Mouse (Mus musculus) CH12F3 (cell line): ENCODE data around the gene Dync1li2.

Experiments
- in situ Hi-C: fragments of 300-500 bp; cut with MboI; formaldehyde crosslinking; loops from 2 replicates; pipeline ENCODE4 v1.14.3; 2020; ENCODE audit warnings: low sequenced_read_pairs

Dync1li2 gene

GRCm38 (mm10) chr8:104414204-104414603 is 28.6 kb downstream of the Dync1li2 start:
- in situ Hi-C loops = no loop called here

GRCm38 (mm10) chr8:104413770-104414169 is 29.1 kb downstream of the Dync1li2 start:
- in situ Hi-C loops = no loop called here

DNA sequence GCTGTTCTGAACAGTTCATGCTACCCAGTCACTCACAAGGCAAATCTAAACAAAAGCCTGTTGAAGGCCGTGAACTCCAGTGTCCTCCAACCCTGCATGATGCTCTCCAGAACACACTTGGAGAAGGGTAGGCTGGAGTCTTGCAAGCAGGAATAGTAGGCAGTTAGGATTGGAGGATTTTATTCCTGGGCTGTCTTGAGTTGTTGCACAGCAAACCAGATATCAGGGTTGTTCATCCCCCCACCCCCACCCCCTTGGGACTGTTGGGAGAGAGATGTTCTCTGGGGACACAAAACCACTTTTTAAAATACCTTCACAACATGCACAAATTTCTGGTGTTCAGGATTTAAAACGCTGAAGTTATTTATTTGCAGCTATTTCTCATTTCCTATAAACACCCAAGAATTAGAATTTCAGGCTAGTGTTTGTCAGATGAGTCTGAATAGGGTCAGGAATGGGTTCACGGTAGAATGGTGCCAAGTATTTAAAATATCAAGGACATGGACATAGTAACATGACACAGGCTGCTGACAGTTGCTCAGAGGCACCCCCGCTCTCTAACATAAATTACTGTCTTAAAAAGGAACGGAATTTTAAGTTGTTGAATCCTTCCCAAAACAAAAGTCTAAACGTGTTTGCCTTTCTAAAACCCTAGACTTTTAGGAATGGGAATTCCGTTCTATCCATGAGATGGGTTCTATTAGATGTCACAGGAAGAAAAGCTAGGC is 29.9 kb downstream of the Dync1li2 start:
- in situ Hi-C loops = no loop called here

GRCm38 (mm10) chr8:104411972-104412371 is 30.9 kb downstream of the Dync1li2 start:
- in situ Hi-C loops = no loop called here

GRCm38 (mm10) chr8:104411468-104411867 is 31.4 kb downstream of the Dync1li2 start:
- in situ Hi-C loops = no loop called here

DNA sequence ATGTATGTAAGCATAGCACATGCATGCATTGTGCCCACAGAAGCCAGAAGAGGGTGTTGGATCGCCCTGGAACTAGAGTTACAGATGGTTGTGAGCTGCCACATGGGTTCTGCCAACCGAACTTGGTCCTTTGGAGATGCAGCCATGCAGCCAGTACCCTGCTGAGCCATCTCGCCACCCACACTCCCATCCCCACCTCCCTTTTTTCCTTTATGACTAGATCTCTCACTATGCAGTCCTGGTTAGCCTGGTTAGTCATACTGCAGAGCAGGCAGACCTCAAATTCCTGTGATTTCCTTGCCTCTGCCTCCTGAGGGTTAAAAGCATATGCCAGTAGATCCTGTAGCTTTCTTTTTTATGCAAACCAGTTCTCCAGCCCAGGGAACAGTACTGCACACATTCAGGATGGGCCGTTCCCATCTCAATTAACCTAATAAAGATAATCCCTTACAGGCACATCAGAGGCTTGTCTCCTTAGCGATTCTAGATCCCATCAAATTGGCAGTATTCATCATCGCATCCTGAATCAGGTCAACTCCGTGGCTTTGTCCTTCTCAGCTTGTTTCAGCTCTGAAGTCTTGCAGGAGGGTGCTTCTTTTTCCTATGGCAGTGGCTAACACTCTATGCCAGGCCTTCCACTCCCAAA is 32.1 kb downstream of the Dync1li2 start:
- in situ Hi-C loops = no loop called here

DNA sequence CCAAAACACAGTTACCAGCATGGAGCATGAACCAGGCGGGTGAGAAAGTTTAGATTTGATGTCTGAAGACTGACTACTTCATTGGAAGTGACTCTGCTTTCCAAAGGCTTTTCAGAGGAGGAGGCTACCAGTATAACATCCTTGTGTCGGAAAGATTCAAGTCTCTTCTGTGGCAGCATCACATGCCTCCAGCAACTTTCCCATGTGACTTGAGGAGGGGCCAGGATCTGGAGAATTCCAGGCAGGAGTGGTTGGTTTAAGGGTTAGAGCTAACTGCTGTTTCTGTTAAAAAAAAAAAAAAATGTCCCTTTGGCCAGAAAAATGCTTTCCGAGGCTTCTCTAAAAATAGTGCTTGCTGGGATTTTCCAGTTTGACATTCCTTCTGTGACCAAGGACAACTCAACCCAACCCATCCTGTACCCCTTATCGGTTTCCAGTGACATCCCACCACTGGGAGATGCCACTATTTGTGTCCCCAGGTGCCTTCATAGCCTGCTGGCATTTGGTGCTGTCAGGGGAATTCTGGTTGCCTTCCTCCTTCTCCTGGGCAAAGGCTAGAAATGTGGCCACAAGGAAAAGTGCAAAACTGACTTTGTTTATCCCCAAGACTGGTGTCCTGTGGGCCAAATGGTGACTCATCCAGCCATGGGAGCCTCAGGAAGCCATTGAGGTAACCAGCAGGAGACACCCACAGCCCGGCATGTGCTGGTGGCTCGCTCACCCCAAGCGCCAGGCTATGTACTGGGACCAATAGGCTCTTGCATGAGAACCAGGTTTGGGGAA is 34.3 kb downstream of the Dync1li2 start:
- in situ Hi-C loops = no loop called here

DNA sequence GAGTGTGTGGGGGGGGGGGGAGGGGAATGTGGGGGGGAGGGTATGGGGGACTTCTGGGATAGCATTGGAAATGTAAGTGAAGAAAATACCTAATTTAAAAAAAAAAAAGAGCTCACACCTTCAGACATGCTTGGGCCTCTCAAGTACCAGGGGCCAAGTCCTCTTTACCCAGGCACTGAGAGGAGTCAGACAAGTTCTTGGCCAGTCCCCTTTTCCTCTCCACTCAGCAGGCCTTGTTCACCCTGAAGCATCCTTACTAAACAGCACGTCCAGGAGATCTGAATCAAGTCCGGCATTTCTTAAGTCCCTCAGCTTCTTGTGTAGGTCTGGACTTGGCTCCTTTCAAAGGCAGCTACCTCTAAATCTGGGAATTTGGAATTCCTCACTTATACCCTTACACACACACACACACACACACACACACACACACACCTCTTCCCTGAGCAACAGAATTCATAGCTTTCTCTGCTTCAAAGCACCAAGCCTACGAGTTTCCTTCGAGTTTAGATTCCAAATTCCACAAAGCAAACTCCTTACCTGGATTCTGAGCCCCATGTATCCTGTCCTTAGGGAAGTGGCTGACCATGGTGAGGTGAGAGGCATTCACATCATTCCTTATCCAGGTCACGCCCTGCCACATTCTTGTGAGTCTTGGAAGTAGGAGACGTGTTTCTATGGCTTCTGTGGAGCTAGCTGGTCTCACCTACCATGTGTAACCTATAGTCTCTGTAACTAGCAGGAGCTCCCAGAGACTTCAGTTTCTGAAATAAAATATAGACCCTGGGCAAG is 36.3 kb downstream of the Dync1li2 start:
- in situ Hi-C loops = no loop called here

GRCm38 (mm10) chr8:104405430-104406187 is 37.2 kb downstream of the Dync1li2 start:
- in situ Hi-C loops = no loop called here

DNA sequence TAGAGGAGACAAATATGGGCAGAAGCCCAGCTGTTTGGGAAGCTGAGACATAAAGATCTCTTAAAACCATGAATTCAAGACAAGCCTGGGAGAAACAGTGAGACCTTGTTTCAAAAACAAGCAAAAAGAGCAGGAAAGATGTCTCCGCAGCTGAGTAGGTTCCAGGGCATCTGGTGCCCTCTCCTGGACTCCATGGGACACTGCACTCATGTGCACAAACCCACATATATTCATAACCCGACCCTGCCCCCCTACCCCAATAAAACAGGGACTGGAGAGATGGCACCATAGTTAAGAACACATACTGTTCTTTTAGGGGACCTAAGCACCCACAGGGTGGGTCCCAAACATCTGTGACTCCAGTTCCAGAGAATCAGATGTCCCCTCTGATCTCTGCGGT is 39.3 kb downstream of the Dync1li2 start:
- in situ Hi-C loops = no loop called here

- in situ Hi-C loops = no loop called here
Observed at GRCm38 (mm10) chr8:104395703-104396357, 47.0 kb downstream of the Dync1li2 start, which contains the start of gene Cmtm4. Gene Cmtm4 (minus strand): TSS chr8:104395807.

GRCm38 (mm10) chr8:104394801-104395702 is 47.8 kb downstream of the Dync1li2 start:
- in situ Hi-C loops = no loop called here

DNA sequence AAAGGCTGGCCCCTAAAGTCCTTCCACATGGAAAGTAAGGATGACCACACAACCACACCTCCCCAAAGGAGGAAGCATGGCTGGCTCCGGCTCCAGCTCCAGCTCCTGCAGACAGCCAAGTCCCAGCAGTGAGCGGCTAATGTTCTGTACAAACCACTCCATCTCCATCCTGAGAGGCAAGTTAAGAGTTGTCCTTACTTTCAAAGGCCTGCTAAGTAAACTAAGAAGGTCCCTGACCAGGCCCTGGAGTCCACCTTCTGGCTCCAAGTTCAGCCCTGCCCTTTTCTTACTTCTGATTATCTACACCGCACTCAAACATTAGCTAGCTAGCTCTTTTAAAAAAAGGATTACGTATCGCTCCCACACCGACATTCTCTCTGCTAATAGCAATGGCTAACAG is 49.1 kb downstream of the Dync1li2 start:
- in situ Hi-C loops = no loop called here

GRCm38 (mm10) chr8:104393139-104393538 is 49.7 kb downstream of the Dync1li2 start:
- in situ Hi-C loops = no loop called here

DNA sequence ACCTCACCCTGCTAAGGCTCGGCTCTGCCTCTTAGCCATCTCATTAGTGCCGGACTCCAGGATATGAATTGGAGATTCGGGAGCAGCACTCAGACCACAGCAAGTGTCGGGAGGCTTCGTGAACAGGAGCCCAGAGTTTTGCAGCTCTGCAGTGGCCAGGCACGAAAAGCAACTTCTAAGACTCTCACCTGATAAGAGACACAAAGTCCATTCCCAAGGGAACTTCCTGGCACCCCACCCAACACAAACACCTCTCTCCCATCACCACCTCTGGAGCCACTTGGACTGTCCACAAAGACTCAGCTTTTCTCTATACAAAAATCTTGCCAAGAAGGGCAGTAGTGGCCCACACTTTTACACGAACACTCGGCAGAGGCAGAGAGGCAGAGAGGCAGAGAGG is 52.6 kb downstream of the Dync1li2 start:
- in situ Hi-C loops = no loop called here

DNA sequence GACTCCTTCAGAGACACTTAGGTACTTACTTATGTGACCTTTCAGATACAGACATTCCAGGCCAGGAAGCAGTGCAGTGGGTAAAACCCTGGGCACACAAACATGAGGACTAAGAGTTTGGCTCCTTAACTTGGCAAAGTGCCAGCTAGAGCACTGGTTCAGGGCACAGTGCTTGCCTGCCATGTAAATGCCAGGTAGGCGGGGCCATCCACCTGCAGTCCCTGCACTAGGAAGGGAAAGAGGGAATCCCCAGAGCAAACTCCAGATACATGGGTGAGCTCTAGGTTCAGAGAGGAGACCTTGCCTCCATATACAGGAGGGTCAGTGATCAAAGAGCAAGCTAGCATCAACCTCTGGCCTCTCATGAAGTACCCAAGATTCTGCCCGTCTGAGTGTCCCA is 54.9 kb downstream of the Dync1li2 start:
- in situ Hi-C loops = no loop called here

- in situ Hi-C loops = no loop called here
Observed at GRCm38 (mm10) chr8:104387501-104387900, 55.3 kb downstream of the Dync1li2 start.

DNA sequence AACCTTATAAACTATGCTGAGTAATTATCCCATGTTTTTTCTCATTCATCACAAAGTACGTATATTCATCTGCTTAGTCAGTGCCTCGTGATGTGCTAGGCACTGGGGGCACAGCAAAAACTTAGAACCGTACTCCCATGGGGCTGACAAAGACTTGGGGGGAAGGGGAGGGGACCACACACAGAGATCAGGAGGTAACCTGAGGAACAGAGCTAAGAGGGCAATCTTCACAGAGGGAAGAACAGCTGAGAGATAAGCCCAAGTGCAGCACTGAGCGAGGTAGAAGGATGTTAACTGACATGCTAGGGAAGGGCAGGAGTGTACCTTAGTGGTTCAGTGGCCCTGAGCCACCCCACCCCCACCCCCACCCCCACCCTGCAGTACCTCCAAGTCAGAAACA is 56.2 kb downstream of the Dync1li2 start:
- in situ Hi-C loops = no loop called here

GRCm38 (mm10) chr8:104383977-104384376 is 58.9 kb downstream of the Dync1li2 start:
- in situ Hi-C loops = no loop called here
